Mouse (Mus musculus): ENCODE measurements around the gene Btn1a1.

GRCm38 (mm10) chr13:23432562-23433201, 33.0 kb downstream of the Btn1a1 start:
- TF ChIP-seq POLR2A (IDR thresholded peaks at IDR 0.05; ENCODE audit: extremely low read depth, insufficient read depth, low read length) (no peak), CTCF (IDR thresholded peaks at IDR 0.05; ENCODE audit: extremely low read depth, insufficient read depth, low read length) (peak; percentile 41)

Data from cortical plate, adult 2 months (tissue).